12 mouse cellular contexts compared by ENCODE assay signal in the genomic region with DNA sequence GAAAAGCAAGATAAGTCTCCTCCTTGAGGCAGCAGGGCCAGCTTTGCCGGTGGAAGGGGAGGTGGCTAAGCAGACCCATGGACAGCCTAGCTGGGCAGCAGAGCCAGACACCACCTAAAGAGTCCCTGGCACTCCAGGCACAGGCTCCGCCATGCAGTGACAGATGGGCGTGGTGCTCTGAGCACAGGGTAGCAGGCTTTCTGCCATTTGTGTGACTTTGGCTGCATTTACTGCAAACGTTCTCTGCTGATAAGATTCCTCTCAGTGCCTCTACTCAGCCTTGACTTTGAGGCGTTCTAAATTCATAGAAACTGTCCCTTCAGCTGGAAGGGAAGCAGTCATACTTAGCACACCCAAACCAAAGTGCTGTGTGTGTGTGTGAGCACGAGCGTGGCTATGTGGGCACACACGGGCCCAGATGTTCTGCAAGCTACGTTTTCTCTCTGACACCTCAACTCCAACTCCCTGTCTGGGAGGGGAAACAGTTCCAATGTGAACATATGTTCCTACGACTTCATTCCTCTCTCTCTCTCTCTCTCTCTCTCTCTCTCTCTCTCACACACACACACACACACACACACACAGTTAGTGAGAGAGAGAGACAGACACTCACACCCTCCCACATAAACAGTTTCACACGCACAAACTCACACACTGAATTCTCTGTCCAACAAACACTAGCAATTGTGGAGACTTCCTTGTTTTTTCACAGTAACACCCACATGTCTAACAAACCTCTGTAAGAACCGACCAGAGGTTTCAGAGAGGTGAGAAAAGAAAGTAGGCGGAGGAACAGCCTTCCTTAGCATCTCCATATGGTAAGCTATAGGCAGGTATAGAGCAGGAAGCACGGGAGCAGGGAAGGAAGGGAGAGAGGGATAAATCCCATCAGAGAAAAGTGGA. TPM values are rescaled to one million over a fixed set of nuclear protein-coding genes. Genes with fewer than 3 reads are reported as not detected.
DNase-seq lines count a peak whose midpoint lies in the region; ATAC-seq and TF ChIP-seq lines count a peak whose summit lies in the region.
"Had no signal": no experiment of that assay in that cellular context is flagged by ENCODE, and none has a peak within 500 bp of the region (broad histone marks: within the 10 kb centered on the region; RNA-seq: fewer than 3 reads in every experiment).

No protein-coding gene starts in this region.

- peaks cover 30% of the 10 kb centered on the region for H3K27me3 ChIP-seq in liver, embryonic 13.5 days
- peaks cover 48% of the 10 kb centered on the region for H3K27me3 ChIP-seq in liver, embryonic 12.5 days (replicated peaks)
- H3K27me3 ChIP-seq in heart, embryonic 13.5 days (replicated peaks): no peaks in the 10 kb centered on the region
- H3K27me3 ChIP-seq in myocyte (ENCODE audit: control insufficient read depth, insufficient read depth, insufficient read length): no peaks in the 10 kb centered on the region
- H3K27me3 ChIP-seq: stomach, embryonic 15.5 days had no signal

- H3K4me2 ChIP-seq in liver, embryonic 13.5 days: no peak overlapping the region
- no peak overlapping the region for H3K4me2 ChIP-seq in liver, embryonic 12.5 days
- peak overlapping the region; percentile 15; the same call in 1 of the 2 replicates for H3K4me2 ChIP-seq in heart, embryonic 13.5 days
- H3K4me2 ChIP-seq in myocyte (ENCODE audit: low read depth): peak overlapping the region; percentile 53
- H3K4me2 ChIP-seq: stomach, embryonic 15.5 days had no signal

- WGBS in liver, embryonic 13.5 days (ENCODE audit: insufficient replicate concordance): 54% methylated on average over 14 of the region's 14 CpGs
- 51% methylated on average over 14 of the region's 14 CpGs for WGBS in liver, embryonic 12.5 days (ENCODE audit: insufficient replicate concordance)
- 57% methylated on average over 14 of the region's 14 CpGs for WGBS in heart, embryonic 13.5 days

- no peak overlapping the region for H3K4me3 ChIP-seq in liver, embryonic 13.5 days (replicated peaks)
- no peak overlapping the region for H3K4me3 ChIP-seq in liver, embryonic 12.5 days
- no peak overlapping the region for H3K4me3 ChIP-seq in heart, embryonic 13.5 days
- H3K4me3 ChIP-seq in myocyte: no peak overlapping the region
- H3K4me3 ChIP-seq: gastrocnemius, adult 2 months; stomach, embryonic 15.5 days had no signal

- no peaks in the 10 kb centered on the region for H3K36me3 ChIP-seq in liver, embryonic 13.5 days
- no peaks in the 10 kb centered on the region for H3K36me3 ChIP-seq in liver, embryonic 12.5 days
- peaks cover 91% of the 10 kb centered on the region for H3K36me3 ChIP-seq in heart, embryonic 13.5 days
- H3K36me3 ChIP-seq in myocyte (ENCODE audit: control insufficient read depth, insufficient read depth): peaks cover 23% of the 10 kb centered on the region

- H3K27ac ChIP-seq in liver, embryonic 13.5 days: no peak overlapping the region
- H3K27ac ChIP-seq in liver, embryonic 12.5 days: no peak overlapping the region
- peak overlapping the region; percentile 88 for H3K27ac ChIP-seq in heart, embryonic 13.5 days (replicated peaks)
- H3K27ac ChIP-seq: stomach, embryonic 15.5 days had no signal

- DNase-seq in cerebellum, adult 18-20 months: peak; percentile 38 to 45
- no peak for DNase-seq in cerebellum, adult 8-10 months
- DNase-seq in liver, embryonic 13.5 days: no peak
- no peak for DNase-seq in kidney, postnatal 36 days
- DNase-seq in ovary, postnatal 14 days (ENCODE audit: low spot score): no peak
- DNase-seq: liver, postnatal 0 days had no signal

- H3ac ChIP-seq in myocyte (ENCODE audit: control insufficient read depth, insufficient read length): no peak overlapping the region

- H3K9me3 ChIP-seq in liver, embryonic 13.5 days (replicated peaks): no peaks in the 10 kb centered on the region
- no peaks in the 10 kb centered on the region for H3K9me3 ChIP-seq in liver, embryonic 12.5 days (replicated peaks)
- no peaks in the 10 kb centered on the region for H3K9me3 ChIP-seq in heart, embryonic 13.5 days
- H3K9me3 ChIP-seq: stomach, embryonic 15.5 days had no signal

- H3K9ac ChIP-seq in liver, embryonic 13.5 days: no peak overlapping the region
- no peak overlapping the region for H3K9ac ChIP-seq in liver, embryonic 12.5 days
- H3K9ac ChIP-seq in heart, embryonic 13.5 days: peak overlapping the region; percentile 63
- H3K9ac ChIP-seq: liver, postnatal 0 days; stomach, embryonic 15.5 days had no signal

- ATAC-seq in liver, embryonic 13.5 days (ENCODE audit: low read depth): peak; percentile 29; the same call in 1 of the 2 replicates
- no peak for ATAC-seq in liver, embryonic 12.5 days
- peak; percentile 12; the same call in 1 of the 2 replicates for ATAC-seq in heart, embryonic 13.5 days (ENCODE audit: extremely low read depth, insufficient number of reproducible peaks, low FRiP score, low TSS enrichment)
- ATAC-seq: liver, postnatal 0 days; midbrain, embryonic 16.5 days had no signal

- peaks cover 5% of the 10 kb centered on the region; the same call in 1 of the 2 replicates for H3K4me1 ChIP-seq in liver, embryonic 13.5 days (replicated peaks)
- peaks cover 7% of the 10 kb centered on the region for H3K4me1 ChIP-seq in liver, embryonic 12.5 days
- H3K4me1 ChIP-seq in heart, embryonic 13.5 days: peaks cover 62% of the 10 kb centered on the region

- no peak for TF ChIP-seq POLR2A in myocyte (IDR thresholded peaks at IDR 0.05; ENCODE audit: insufficient read length, low read depth)

- H3K79me2 ChIP-seq in myocyte (ENCODE audit: control insufficient read depth, insufficient read depth): peaks cover 13% of the 10 kb centered on the region

TF ChIP-seq in myocyte, 11 proteins besides CTCF, POLR2A, EP300 and RAD21:
- no peak for TF ChIP-seq MAX (IDR thresholded peaks at IDR 0.05; ENCODE audit: low read depth)
- peak in 1 of 3 experiments; percentile 68 for TF ChIP-seq MYOG (IDR thresholded peaks at IDR 0.05; ENCODE audit: control insufficient read depth in 1 of 3, insufficient read depth in 1 of 3, insufficient read length in 2 of 3, low read depth in 2 of 3)
- no peak for TF ChIP-seq REST (IDR thresholded peaks at IDR 0.05; ENCODE audit: insufficient read depth, insufficient read length)
- no peak for TF ChIP-seq TCF12 (IDR thresholded peaks at IDR 0.05; ENCODE audit: insufficient read depth, poor library complexity, severe bottlenecking)

RNA-seq across cellular contexts. Expression of gene Vash2, which starts 7.1 kb away (rescaled TPM):
- polyA plus RNA-seq in liver, embryonic 13.5 days (2015; fragmentation: Nextera tagmentation; extraction: Ambion mirVana): 1.5 and 2.1 TPM in 2 replicates
- 3.9 and 4.0 TPM in 2 replicates for polyA plus RNA-seq in liver, embryonic 12.5 days (2016; fragmentation: Nextera tagmentation; extraction: Ambion mirVana)
- 46.2 and 47.6 TPM in 2 replicates for polyA plus RNA-seq in heart, embryonic 13.5 days (2015; fragmentation: Nextera tagmentation; extraction: Ambion mirVana)
- 20.0 TPM for polyA plus RNA-seq in myocyte (2012; fragmentation: generic; extraction: Trizol)

RNA-seq across cellular contexts. Expression of gene Angel2, which starts 47.0 kb away (rescaled TPM):
- 16.4 and 17.0 TPM in 2 replicates for polyA plus RNA-seq in liver, embryonic 13.5 days (2015; fragmentation: Nextera tagmentation; extraction: Ambion mirVana)
- polyA plus RNA-seq in liver, embryonic 12.5 days (2016; fragmentation: Nextera tagmentation; extraction: Ambion mirVana): 21.4 and 23.6 TPM in 2 replicates
- polyA plus RNA-seq in heart, embryonic 13.5 days (2015; fragmentation: Nextera tagmentation; extraction: Ambion mirVana): 27.6 and 28.6 TPM in 2 replicates
- polyA plus RNA-seq in myocyte (2012; fragmentation: generic; extraction: Trizol): 17.7 TPM

RNA-seq across cellular contexts. Expression of gene Flvcr1, which starts 54.0 kb away (rescaled TPM):
- 4.3 and 5.0 TPM in 2 replicates for polyA plus RNA-seq in liver, embryonic 13.5 days (2015; fragmentation: Nextera tagmentation; extraction: Ambion mirVana)
- polyA plus RNA-seq in liver, embryonic 12.5 days (2016; fragmentation: Nextera tagmentation; extraction: Ambion mirVana): 7.5 and 7.6 TPM in 2 replicates
- polyA plus RNA-seq in heart, embryonic 13.5 days (2015; fragmentation: Nextera tagmentation; extraction: Ambion mirVana): 2.6 and 3.1 TPM in 2 replicates
- polyA plus RNA-seq in myocyte (2012; fragmentation: generic; extraction: Trizol): 2.2 TPM

Comparison
In these comparisons a context has a peak if more than half of its experiments do, and no peak if none do; other contexts are left out.
1. DNase-seq: peak in cerebellum, adult 18-20 months (2 of 2); none in cerebellum, adult 8-10 months (single experiment), liver, embryonic 13.5 days (single experiment), kidney, postnatal 36 days (0 of 2) and ovary, postnatal 14 days (single experiment).
2. H3K4me2 ChIP-seq: peak in heart, embryonic 13.5 days (single experiment) and myocyte (single experiment); none in liver, embryonic 13.5 days (single experiment) and liver, embryonic 12.5 days (single experiment).